Mouse (Mus musculus) mouse embryonic stem cell (cell line): Measurements from ENCODE around the gene Brd1.

Experiments used
- in situ Hi-C, 2 experiments: fragments of 300-500 bp; cut with MboI; formaldehyde crosslinking; loops; 1 replicate in 1 of 2; 3 replicates in 1 of 2; pipeline ENCODE4 v1.14.3; 2019 to 2020; ENCODE audit warnings: low sequenced_read_pairs in 2 of 2, low pct_unique_long_range_greater_than_20kb in 1 of 2, mixed read lengths in 1 of 2; ENCODE audit not compliant: unreplicated experiment in 1 of 2

The Brd1 gene

GRCm38 (mm10) chr15:88699508-88699907 is 34.5 kb downstream of the Brd1 start:
- in situ Hi-C loops: no loop called here

DNA sequence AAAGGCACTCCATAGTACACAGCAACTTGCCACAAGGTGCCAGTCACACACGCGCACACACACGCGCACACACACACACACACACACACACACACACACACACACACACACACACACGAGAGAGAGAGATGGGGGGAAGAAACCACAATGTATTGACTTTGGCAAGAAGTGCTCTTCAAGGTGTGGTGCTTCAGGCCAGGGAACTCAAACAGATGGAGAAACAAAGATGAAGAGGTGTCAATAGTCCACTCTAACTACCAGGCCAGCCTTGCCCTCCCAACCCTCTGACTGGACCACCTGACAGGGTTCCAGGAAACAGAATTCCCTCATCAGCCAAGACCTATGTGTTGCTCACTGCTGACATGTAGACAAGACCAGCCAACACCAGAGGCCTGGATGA is 36.4 kb downstream of the Brd1 start:
- in situ Hi-C loops: no loop called here

- in situ Hi-C loops: no loop called here
Measured at GRCm38 (mm10) chr15:88696055-88696454, 38.0 kb downstream of the Brd1 start.

GRCm38 (mm10) chr15:88694033-88694432 is 40.0 kb downstream of the Brd1 start:
- in situ Hi-C loops: no loop called here

- in situ Hi-C loops: no loop called here
Measured at GRCm38 (mm10) chr15:88692720-88693119, 41.3 kb downstream of the Brd1 start.

DNA sequence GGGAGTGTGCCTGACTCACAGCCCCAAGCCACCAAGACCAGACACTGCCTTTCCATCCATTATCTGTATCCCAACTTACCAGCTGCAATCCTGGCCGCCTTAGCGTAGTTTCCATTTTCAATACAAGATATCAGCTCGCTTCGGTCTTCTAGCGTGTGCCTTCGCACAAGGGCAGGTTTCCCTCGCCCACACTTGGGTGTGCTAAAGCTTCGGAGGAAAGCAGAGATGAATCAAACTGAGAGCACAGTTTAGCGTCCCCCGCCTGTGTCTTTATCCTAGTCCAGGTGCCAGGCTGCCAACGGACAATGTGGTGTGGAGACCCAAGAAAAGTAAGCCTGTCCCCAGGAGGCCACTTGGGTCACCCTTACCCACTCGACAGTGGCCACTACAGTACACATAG is 42.9 kb downstream of the Brd1 start:
- in situ Hi-C loops: no loop called here

DNA sequence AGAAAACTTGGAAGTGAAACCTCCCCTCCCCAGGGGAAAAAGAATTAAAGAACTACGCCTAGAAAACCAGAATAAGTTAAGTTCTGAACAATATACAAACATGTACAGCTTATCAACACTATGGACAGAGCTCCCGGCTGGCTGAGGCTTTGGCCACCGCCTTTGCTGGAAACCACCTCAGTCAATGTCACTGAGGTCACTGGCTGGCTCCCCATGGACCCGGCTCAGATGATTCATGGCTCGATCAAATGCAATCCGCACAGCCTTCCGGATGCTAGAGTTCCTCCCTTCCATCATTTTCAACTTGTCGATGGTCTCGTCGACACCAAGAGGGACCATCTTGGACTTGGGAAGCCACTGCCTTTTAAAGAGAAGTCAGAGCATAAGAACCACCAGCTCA is 45.9 kb downstream of the Brd1 start:
- in situ Hi-C loops: no loop called here

GRCm38 (mm10) chr15:88686725-88687124 is 47.3 kb downstream of the Brd1 start:
- in situ Hi-C loops: no loop called here

DNA sequence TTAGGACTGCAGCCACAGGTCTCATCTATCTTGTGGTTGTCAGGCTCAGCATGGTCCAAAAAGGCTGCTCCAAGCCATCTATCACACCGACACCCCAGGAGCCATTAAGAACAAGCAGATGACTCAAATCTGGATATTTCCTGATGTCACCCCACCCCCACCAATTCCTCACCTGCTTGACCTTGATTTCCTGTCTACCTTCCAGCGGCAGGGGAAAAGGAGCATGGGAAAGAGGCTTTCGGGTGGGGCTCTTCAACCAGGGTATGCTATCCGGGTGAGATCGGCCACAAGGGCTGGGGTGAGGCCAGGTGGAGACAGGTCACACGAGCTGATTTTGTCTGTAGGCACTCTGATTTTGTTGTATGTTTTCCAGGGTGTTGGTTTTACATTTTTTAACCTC is 50.0 kb downstream of the Brd1 start:
- in situ Hi-C loops: no loop called here

- in situ Hi-C loops: no loop called here
Measured at GRCm38 (mm10) chr15:88680931-88681330, 53.1 kb downstream of the Brd1 start.

DNA sequence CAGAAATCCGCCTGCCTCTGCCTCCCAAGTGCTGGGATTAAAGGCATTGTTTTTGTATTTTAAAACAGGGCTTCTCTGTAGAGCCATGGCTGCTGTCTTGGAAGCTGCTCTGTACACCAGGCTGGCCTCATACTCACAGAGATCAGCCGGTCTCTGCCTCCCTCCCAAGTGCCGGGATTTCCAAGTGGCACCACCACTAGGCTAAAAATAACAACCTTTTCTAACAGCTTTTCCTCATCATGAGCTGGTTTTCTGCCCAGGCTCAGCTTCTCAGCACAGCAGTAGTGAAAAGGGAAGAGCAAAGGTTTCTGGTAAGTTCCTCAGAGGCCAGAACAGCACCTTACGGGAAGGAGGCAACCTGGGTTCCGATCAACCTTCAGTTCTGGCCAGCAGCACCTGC is 56.5 kb downstream of the Brd1 start:
- in situ Hi-C loops: no loop called here

DNA sequence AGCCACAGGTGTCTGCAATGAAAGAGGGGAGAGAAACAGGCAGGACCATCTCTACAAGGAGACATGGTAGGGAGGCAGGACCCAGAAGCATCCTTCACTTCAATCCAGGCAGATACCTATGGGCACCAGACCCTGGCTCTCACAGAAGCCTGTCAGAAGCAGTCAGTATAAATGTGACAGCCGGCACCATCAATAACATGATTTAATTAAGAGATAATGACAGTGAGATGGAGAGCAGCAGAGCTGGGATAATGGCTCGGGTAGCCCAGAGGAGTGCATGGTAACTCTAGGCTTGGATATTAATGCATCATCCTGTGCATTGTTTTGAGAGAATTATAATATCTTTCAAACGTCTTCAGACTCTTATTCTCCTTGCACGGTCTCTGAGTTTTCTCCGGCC is 58.0 kb downstream of the Brd1 start:
- in situ Hi-C loops: no loop called here

DNA sequence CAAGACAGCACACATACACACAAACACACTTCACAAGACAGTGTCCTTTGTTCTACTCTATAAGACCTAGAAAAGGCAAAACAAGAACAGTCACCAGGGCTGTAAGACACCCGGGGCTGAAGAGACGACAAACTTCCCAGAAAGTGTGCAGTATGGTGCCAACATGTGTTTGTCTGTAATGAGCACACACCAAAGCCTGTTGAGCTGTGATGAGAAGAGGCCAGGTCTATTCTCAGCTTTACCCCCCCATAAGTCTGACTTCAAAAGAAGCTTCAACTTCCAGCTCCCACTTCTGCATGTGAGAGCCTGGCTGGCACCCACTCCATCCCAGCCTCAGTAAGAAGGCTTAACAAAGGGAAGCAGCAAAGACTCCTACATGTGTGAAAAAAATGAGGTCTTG is 65.3 kb downstream of the Brd1 start:
- in situ Hi-C loops: no loop called here

DNA sequence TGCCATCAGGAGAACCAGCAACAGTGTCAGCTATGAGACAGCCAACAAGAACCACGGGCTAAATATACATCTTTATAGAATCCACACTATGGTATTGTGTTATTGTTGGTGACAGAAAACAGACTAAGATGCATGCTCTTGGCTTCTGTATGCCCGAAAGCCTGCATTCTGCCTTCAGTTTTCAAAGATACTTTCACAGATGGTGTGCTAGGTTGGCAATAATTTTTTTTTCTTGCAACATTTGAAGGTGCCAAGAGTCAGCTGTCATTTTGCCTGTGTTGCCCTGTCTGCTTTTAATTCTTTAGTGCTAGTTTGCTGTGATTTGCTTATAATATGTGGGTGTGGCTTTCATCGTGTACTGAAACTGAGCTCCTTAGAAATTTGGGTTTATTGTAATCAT is 66.4 kb downstream of the Brd1 start:
- in situ Hi-C loops: no loop called here

- in situ Hi-C loops: no loop called here
Measured at GRCm38 (mm10) chr15:88665846-88666245, 68.2 kb downstream of the Brd1 start.

DNA sequence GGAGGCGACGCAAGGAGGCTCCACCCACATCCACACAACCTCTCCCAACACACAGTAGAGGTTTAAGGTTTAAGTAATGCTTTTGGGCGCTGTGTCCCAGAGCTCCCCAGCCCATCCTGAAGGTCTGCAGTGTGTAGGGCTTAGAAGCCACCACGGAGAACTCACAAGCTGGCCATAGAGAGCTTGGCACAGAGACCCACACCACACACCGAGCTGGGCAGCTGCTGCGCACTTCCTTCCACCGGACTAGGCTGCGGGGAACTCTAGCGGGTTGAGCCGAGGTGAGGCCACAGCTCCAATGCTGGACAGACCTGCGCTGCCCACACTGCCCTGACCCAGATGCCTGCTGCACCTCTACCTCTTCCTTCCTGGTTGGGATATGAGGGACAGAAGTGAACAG is 71.0 kb downstream of the Brd1 start:
- in situ Hi-C loops: no loop called here

DNA sequence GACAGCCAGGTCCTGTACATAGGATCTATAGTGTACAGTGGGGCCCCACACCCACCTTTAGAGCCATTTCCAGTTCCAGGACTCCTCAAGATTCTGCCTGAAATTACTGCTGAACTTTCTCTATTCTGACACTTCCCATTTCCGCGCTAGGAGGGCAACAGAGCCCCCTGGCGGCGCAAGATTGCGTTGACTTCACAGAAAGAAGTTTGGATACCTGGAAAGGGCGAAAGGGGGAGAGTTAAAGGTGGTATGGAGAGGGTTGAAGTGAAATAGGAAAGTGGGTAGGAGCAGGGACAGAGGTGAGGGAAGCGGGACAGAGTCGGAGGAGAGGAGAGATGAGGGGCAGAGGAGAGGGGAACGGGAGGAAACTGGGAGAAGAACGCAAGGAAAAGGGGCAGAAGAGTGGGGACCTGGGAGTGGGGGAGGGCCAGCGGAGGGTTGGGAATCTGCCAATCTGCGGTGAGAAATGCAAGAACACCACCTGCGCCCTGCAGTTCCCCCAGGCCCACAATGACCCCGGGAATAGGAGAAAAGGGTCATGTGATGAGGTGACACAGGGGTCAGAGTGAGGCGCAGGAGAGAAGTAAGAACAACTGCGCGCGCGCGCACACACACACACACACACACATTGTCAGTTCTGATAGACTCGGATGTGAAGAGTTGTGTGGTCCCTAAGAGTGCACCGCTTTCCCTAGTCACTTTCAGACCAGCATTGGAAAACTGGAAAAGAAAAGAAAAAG is 71.8 kb downstream of the Brd1 start:
- in situ Hi-C loops: no loop called here

DNA sequence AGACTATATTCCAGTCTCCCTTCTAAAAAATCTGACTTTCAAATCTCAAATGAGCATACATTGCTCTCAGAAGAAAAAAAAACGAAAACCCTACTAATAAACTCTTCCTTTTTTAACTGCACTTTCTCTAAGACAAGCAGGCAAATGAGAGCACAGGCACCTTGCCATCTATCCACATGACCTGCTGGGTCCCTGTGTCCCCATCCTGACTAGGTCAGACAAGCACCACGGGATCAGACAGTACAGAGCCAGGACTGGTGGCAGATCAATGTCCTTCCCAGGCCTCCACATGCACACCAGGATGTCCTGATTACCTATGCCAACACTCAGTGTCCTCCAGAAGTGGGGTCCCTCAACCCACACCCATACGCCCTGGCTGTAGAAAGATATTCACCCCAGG is 72.4 kb downstream of the Brd1 start:
- in situ Hi-C loops: no loop called here

DNA sequence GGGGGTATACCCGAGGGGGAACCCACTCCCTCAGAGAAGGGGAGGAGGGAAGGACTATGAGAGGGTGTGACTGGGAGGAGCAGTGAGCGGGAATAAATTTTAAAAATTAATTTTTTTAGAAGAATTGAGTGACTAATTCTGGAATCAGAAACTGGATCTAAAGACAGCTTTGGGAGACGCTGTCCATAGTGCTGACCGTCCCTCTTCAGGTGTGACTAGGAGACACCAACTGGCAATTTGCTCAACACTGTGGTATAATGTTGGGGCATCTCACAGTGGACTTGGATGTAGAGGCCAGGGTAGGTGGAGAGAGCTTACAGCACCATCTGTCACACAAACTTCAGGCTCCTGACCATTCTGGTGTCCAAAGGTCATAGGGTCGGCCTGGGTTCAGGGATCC is 82.0 kb downstream of the Brd1 start:
- in situ Hi-C loops: loop anchor here in 1 of 2 experiments (10.0 kb wide), 1 partner anchor 327 kb away; no protein-coding TSS in a partner anchor

DNA sequence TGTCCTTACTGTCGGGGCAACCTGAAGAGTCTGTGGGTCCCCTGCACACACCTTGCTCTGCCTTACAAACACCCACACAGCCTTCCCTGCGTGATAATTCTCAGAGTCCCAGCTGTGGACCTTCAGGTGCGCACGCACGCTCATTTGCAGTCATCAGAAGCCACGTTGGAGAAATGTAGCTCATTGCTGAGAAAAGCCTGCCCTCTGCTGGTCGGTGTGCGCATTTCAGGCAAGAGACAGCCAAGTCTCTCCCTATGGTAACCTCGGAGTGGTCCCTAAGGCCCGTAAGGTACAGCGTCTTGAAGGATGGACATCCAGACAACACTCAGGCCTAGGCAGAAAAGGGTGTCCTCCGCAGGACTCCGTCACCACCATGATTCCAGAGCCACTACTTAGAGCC is 83.0 kb downstream of the Brd1 start:
- in situ Hi-C loops: loop anchor here in 1 of 2 experiments (10.0 kb wide), 1 partner anchor 326 kb away; no protein-coding TSS in a partner anchor
